Mouse (Mus musculus) erythroblast, embryonic 14.5 days (primary cell): ENCODE data around the gene Cbr4.

Experiments used
- GATA1 ChIP-seq: IDR thresholded peaks from 2 replicates; pipeline ENCODE4 v1.6.1; 2012; ENCODE audit warnings: low read length, inconsistent platforms, mixed read lengths
- TAL1 ChIP-seq: IDR thresholded peaks from 3 replicates; pipeline ENCODE4 v1.6.1; 2012; ENCODE audit warnings: low read length, inconsistent platforms, mixed read lengths

DNA sequence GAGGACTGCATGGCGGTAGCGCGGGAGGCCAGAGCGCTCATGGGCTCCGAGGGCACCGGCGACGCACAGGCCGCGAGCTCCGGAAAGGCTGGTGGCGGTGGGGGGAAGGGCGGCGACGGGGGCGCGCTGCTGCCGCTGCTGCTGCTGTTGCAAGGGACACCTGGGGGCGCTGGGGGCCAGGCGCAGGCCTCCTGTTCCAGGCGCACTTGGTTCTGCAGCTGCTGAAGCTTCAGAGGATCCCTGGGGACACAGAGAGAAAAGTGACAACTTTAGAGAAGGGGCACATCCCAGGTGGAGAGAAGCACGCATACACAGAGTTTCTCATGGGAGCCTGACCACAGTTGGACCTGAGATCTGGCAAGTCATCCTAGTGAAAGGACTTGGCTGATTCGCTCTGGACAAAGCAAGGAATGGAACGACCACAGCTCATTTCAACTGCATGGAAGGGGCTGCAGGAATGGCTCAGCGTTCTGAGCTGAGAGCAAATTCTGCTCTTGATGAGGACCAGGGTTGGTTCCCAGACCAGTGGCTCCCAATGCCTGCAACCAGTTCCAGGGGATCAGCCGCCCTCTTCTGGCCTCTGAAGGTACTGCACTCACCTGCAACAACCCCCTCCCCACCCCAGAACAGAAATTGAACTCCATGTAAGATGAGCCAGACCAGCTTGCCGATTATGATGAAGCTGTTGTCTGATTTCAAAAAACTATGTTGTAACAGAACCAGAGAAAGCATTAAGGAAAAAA lies 62.6 kb downstream of the Cbr4 start:
- no peak for TF ChIP-seq GATA1
- TF ChIP-seq TAL1 = no peak
